Mouse (Mus musculus): ENCODE measurements around the gene AC124108.1.

GRCm38 (mm10) chr1:132246137-132246536 lies 54.9 kb downstream of the AC124108.1 start:
- TF ChIP-seq GATA1 (IDR thresholded peaks at IDR 0.05; ENCODE audit: low read length) = no peak
- TF ChIP-seq TAL1 (IDR thresholded peaks at IDR 0.05; ENCODE audit: low read length) = no peak
